Mouse (Mus musculus): ENCODE measurements at regions not wholly inside any gene's neighbourhood (a gene's known extent, or its start where the extent isn't known, plus 50 kb on each side); places are given as distances from the start of the nearest gene placed in this dataset.

DNA sequence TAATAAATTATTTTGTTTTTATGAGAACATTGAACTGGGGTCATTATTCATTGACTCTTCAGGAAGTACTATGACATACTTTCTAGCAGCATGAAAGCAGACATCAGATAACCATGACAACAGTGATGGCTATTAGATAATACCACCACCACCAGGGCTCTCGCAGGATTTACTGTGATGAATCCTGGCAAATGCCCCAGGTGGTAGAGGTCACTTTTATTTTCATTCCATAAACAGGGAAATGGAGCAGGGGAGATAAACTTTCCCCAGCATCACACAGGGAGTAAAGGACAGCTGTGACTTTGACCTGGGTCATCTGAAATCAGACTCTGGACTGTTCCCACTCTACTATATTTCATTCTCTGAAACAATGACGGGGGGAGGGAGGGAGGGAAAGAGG is 375.0 kb downstream of the Gja1 start:
- TF ChIP-seq CTCF (IDR thresholded peaks at IDR 0.05; ENCODE audit: extremely low read depth, insufficient read depth, low read length) (no peak), POLR2A (IDR thresholded peaks at IDR 0.05; ENCODE audit: extremely low read depth, insufficient read depth, low read length) (no peak)
